Mouse (Mus musculus): Measurements from ENCODE around the gene Cacna1b. TPM values are rescaled to one million over a fixed set of nuclear protein-coding genes. Genes with fewer than 3 reads are reported as not detected.

The Cacna1b gene
- total and polyA plus RNA-seq, 3 experiments, result under 0.01 TPM; not detected in 2

DNA sequence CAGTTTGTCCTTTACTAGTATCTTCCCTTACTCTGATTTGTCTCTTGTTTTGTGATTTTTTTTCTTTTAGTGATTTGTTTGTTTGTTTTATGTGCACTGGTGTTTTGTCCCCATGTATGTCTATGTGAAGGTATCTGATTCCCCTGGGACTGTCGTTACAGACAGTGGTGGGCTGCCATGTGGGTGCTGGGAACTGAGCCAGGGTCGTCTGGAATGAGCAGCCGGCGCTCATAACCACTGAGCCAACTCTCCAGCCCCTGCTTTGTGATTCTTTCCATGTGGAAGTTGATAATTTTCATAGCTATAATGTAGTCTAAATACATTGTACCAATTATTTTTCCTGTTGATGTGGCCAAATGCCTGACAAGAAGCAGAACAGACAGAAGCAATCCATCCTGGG is 7.9 kb upstream of the Cacna1b start:
- Histone ChIP-seq H3K4me1 (ENCODE audit: insufficient read depth, low read depth, low read length) (no peaks in the 10 kb centered on the region), H3K27me3 (ENCODE audit: insufficient read depth, low read length) (peaks cover 14% of the 10 kb centered on the region), H3K9me3 (replicated peaks) (no peaks in the 10 kb centered on the region), H3K4me3 (ENCODE audit: low read depth, low read length) (no peak overlapping the region), H3K36me3 (replicated peaks) (no peaks in the 10 kb centered on the region)
- DNase-seq (ENCODE audit: low spot score) (no peak), ATAC-seq (ENCODE audit: extremely low read depth, insufficient number of reproducible peaks, low FRiP score, poor library complexity, severe bottlenecking) (no peak)
- TF ChIP-seq CTCF (IDR thresholded peaks at IDR 0.05; ENCODE audit: low read depth, low read length) (no peak), POLR2AphosphoS5 (IDR thresholded peaks at IDR 0.05; ENCODE audit: insufficient replicate concordance, low read depth, low read length) (no peak), GATA1 (IDR thresholded peaks at IDR 0.05; ENCODE audit: borderline replicate concordance, low read length) (no peak), TAL1 (conservative IDR thresholded peaks at IDR 0.05; ENCODE audit: low read depth, low read length) (no peak), GATA2 (IDR thresholded peaks at IDR 0.05; ENCODE audit: borderline replicate concordance, low read depth, low read length) (no peak)

DNA sequence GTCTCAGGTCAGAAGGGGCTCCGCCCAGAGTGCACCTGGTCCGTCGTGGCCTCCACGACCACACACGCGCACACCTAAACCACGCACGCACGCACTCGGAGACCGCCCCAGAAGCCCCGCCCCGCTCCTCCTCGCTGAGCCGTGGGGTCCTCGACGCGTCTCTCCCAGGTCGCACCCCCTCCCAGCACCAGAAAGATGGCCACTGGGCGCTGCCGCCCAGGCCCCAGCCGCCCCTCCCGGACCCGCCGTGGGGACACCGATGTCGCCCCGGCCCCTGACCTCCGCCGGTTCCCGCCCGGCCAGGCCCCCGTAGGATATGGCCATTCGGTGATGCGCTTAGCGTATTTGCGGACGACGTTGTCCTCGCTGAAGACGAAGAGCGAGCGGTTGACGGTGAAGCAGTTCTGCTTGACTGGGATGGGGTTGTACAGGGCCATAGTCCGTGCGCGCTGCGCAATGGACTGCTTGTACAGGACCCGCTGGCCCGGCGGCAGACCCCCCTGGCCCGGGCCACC is 449 bp downstream of the Cacna1b start:
- Histone ChIP-seq H3K36me3 (replicated peaks) (no peaks in the 10 kb centered on the region), H3K4me1 (ENCODE audit: insufficient read depth, low read depth, low read length) (no peaks in the 10 kb centered on the region), H3K27me3 (ENCODE audit: insufficient read depth, low read length) (no peaks in the 10 kb centered on the region; the same call in 1 of the 2 replicates), H3K4me3 (ENCODE audit: low read depth, low read length) (peak overlapping the region; percentile 27; the same call in 1 of the 2 replicates), H3K9me3 (replicated peaks) (peaks cover 14% of the 10 kb centered on the region)
- no peak for TF ChIP-seq GATA1 (IDR thresholded peaks at IDR 0.05; ENCODE audit: borderline replicate concordance, low read length)
- no peak for TF ChIP-seq POLR2AphosphoS5 (IDR thresholded peaks at IDR 0.05; ENCODE audit: insufficient replicate concordance, low read depth, low read length)
- TF ChIP-seq TAL1 (conservative IDR thresholded peaks at IDR 0.05; ENCODE audit: low read depth, low read length), result no peak
- TF ChIP-seq CTCF (IDR thresholded peaks at IDR 0.05; ENCODE audit: low read depth, low read length), result no peak
- TF ChIP-seq GATA2 (IDR thresholded peaks at IDR 0.05; ENCODE audit: borderline replicate concordance, low read depth, low read length), result no peak
- no peak for ATAC-seq (ENCODE audit: extremely low read depth, insufficient number of reproducible peaks, low FRiP score, poor library complexity, severe bottlenecking)
- no peak for DNase-seq (ENCODE audit: low spot score)

DNA sequence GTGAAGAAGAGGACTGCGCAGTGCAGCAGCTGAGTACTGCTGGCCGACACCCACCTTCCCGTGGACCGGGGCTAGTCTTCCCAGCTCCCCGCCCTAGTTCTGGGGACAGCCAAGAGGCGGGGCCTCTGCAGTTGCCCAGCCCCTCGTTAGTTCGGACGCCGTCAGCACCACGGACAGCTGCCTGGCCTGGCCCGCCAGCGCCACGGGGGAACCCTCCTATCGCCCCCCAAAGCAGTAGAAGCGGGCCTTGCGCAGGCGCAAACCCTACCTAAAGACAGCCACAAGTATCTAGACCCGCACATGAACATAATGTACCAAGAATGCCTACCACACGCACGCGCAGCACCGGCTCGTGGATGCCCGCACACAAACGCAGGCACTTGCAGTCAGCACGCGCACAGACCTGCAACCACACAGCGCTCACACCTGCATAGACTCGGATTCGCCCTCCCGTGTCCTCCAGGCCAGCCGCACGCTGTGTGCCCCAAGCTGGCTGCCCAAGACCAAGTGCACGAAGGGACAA is 968 bp downstream of the Cacna1b start:
- Histone ChIP-seq H3K27me3 (ENCODE audit: insufficient read depth, low read length) (no peaks in the 10 kb centered on the region; the same call in 1 of the 2 replicates), H3K9me3 (replicated peaks) (peaks cover 14% of the 10 kb centered on the region), H3K4me1 (ENCODE audit: insufficient read depth, low read depth, low read length) (no peaks in the 10 kb centered on the region), H3K36me3 (replicated peaks) (no peaks in the 10 kb centered on the region), H3K4me3 (ENCODE audit: low read depth, low read length) (peak overlapping the region; percentile 27; the same call in 1 of the 2 replicates)
- ATAC-seq (ENCODE audit: extremely low read depth, insufficient number of reproducible peaks, low FRiP score, poor library complexity, severe bottlenecking) (no peak), DNase-seq (ENCODE audit: low spot score) (no peak)
- TF ChIP-seq TAL1 (conservative IDR thresholded peaks at IDR 0.05; ENCODE audit: low read depth, low read length) (no peak), POLR2AphosphoS5 (IDR thresholded peaks at IDR 0.05; ENCODE audit: insufficient replicate concordance, low read depth, low read length) (no peak), CTCF (IDR thresholded peaks at IDR 0.05; ENCODE audit: low read depth, low read length) (no peak), GATA2 (IDR thresholded peaks at IDR 0.05; ENCODE audit: borderline replicate concordance, low read depth, low read length) (no peak), GATA1 (IDR thresholded peaks at IDR 0.05; ENCODE audit: borderline replicate concordance, low read length) (no peak)

DNA sequence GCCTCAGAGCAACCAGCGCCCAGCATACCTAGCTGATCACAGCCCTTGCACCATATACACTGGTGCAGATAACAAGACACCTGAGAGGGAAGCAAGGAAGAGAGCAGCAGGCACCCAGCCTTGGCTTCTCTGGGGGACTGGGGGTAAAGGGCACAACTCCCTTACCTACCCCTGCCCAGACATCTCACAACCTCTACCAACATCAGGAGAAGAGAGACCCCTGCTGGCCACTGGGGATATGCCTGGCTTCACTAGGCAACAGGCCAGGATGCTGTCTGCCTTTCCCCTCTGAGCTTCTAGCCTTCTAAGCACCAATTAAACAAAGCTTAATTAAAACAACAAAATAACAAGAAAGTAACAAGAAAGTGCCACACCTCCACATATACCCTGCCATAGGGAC is 7.7 kb downstream of the Cacna1b start:
- ATAC-seq (ENCODE audit: extremely low read depth, insufficient number of reproducible peaks, low FRiP score, poor library complexity, severe bottlenecking) (no peak), DNase-seq (ENCODE audit: low spot score) (peak; percentile 32)
- TF ChIP-seq TAL1 (conservative IDR thresholded peaks at IDR 0.05; ENCODE audit: low read depth, low read length) (no peak), CTCF (IDR thresholded peaks at IDR 0.05; ENCODE audit: low read depth, low read length) (no peak; the same call in 1 of the 2 replicates), GATA1 (IDR thresholded peaks at IDR 0.05; ENCODE audit: borderline replicate concordance, low read length) (no peak), GATA2 (IDR thresholded peaks at IDR 0.05; ENCODE audit: borderline replicate concordance, low read depth, low read length) (no peak), POLR2AphosphoS5 (IDR thresholded peaks at IDR 0.05; ENCODE audit: insufficient replicate concordance, low read depth, low read length) (no peak)
- Histone ChIP-seq H3K4me3 (ENCODE audit: low read depth, low read length) (no peak overlapping the region), H3K4me1 (ENCODE audit: insufficient read depth, low read depth, low read length) (no peaks in the 10 kb centered on the region), H3K27me3 (ENCODE audit: insufficient read depth, low read length) (peaks cover 2% of the 10 kb centered on the region; the same call in 1 of the 2 replicates), H3K9me3 (replicated peaks) (no peaks in the 10 kb centered on the region), H3K36me3 (replicated peaks) (no peaks in the 10 kb centered on the region)

DNA sequence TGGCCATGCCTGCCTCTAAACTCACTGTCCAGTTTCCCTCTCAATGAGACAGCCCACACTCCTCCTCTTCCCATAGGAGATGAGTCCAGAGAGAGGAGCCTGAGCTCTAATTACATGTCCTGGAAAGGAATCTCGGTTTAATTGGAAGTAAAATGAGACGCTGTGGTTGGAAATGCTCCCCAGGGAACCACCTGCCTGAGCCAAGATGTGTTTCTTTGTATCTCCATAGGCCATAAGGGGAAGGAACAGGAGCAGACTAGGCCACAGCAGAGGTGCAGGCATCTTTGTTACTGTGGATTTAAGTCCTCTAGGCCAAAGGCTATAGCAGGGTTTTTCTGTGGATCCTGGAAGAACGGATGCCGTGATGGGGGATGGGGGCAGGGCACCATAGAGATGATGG is 10.4 kb downstream of the Cacna1b start:
- DNase-seq (ENCODE audit: low spot score), result no peak
- no peak overlapping the region for H3K4me3 ChIP-seq (ENCODE audit: low read depth, low read length)
- H3K4me1 ChIP-seq (ENCODE audit: insufficient read depth, low read depth, low read length), result no peaks in the 10 kb centered on the region
- H3K36me3 ChIP-seq (replicated peaks), result no peaks in the 10 kb centered on the region
- peaks cover 2% of the 10 kb centered on the region; the same call in 1 of the 2 replicates for H3K27me3 ChIP-seq (ENCODE audit: insufficient read depth, low read length)
- no peak for TF ChIP-seq TAL1 (conservative IDR thresholded peaks at IDR 0.05; ENCODE audit: low read depth, low read length)
- no peak for TF ChIP-seq POLR2AphosphoS5 (IDR thresholded peaks at IDR 0.05; ENCODE audit: insufficient replicate concordance, low read depth, low read length)
- TF ChIP-seq CTCF (IDR thresholded peaks at IDR 0.05; ENCODE audit: low read depth, low read length), result no peak
- no peak for TF ChIP-seq GATA2 (IDR thresholded peaks at IDR 0.05; ENCODE audit: borderline replicate concordance, low read depth, low read length)
- no peak for ATAC-seq (ENCODE audit: extremely low read depth, insufficient number of reproducible peaks, low FRiP score, poor library complexity, severe bottlenecking)
- no peaks in the 10 kb centered on the region for H3K9me3 ChIP-seq (replicated peaks)

DNA sequence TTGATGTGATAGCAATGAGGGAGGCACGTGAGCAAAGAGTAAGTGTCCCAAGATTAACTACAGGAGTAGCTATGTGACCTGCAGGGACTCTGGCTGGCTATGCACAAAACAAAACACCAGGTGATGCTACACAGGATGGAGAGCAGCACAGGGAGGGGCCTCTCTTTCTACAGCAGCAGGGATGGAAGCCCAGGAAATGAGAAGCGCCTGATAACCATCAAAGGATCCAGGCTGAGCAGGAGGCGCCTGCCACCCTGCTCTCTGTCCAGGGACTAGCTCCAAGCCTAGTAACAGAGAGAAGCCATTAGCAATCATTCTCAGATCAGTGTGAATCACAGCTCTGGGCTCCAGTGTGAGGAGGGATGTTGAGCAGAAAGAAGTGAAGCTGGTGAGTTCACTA is 12.9 kb downstream of the Cacna1b start:
- TF ChIP-seq GATA1 (IDR thresholded peaks at IDR 0.05; ENCODE audit: borderline replicate concordance, low read length) (no peak), CTCF (IDR thresholded peaks at IDR 0.05; ENCODE audit: low read depth, low read length) (no peak), GATA2 (IDR thresholded peaks at IDR 0.05; ENCODE audit: borderline replicate concordance, low read depth, low read length) (no peak), TAL1 (conservative IDR thresholded peaks at IDR 0.05; ENCODE audit: low read depth, low read length) (no peak), POLR2AphosphoS5 (IDR thresholded peaks at IDR 0.05; ENCODE audit: insufficient replicate concordance, low read depth, low read length) (no peak)
- no peaks in the 10 kb centered on the region for H3K36me3 ChIP-seq (replicated peaks)
- DNase-seq (ENCODE audit: low spot score) (no peak), ATAC-seq (ENCODE audit: extremely low read depth, insufficient number of reproducible peaks, low FRiP score, poor library complexity, severe bottlenecking) (no peak)
- no peaks in the 10 kb centered on the region for H3K9me3 ChIP-seq (replicated peaks)
- peaks cover 2% of the 10 kb centered on the region; the same call in 1 of the 2 replicates for H3K27me3 ChIP-seq (ENCODE audit: insufficient read depth, low read length)
- H3K4me3 ChIP-seq (ENCODE audit: low read depth, low read length), result no peak overlapping the region
- H3K4me1 ChIP-seq (ENCODE audit: insufficient read depth, low read depth, low read length), result no peaks in the 10 kb centered on the region
